Mouse (Mus musculus) megakaryocyte, embryonic 14.5 days (primary cell): ENCODE measurements around the gene Krtap13-1.

ENCODE experiments used
- FLI1 ChIP-seq: IDR thresholded peaks from 2 replicates; pipeline ENCODE4 v1.6.1; 2012; ENCODE audit warnings: low read length, inconsistent platforms, mixed read lengths
- GATA1 ChIP-seq: IDR thresholded peaks from 3 replicates; pipeline ENCODE4 v1.6.1; 2012; ENCODE audit warnings: mixed read lengths, low read length, inconsistent platforms, borderline replicate concordance

DNA sequence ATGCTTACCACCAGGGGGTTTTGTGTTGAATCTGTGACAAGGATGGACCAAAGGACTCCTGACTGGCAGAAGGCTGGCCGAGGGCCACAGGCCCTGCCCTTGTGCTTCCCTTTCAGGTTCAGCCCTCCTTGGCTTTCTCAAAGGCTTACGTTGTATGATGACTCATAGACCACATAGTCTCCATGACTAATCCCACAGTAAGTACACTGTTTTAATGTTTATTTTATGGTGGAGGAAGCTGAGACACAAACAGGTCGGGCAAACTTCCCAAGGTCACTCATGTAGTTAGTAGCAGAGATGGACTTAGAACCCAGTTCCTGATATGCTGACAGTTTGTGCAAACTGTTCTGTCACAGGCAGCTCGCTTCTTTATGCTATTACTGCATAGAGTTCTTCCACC lies 17.9 kb upstream of the Krtap13-1 start:
- TF ChIP-seq GATA1: no peak
- no peak for TF ChIP-seq FLI1
